Mouse (Mus musculus) thymus, adult 2 months (tissue): Measurements from ENCODE around the gene Pde10a.

ENCODE experiments used
- CTCF ChIP-seq: fragments of 200-500 bp; IDR thresholded peaks from 2 replicates; pipeline ENCODE4 v1.5.1; 2012; ENCODE audit warnings: mild to moderate bottlenecking, control low read depth, low read length, moderate library complexity, borderline replicate concordance; ENCODE audit not compliant: control insufficient read depth, poor library complexity, insufficient read depth; ENCODE audit errors: extremely low read depth
- POLR2A ChIP-seq: fragments of 200-500 bp; IDR thresholded peaks from 2 replicates; pipeline ENCODE4 v1.6.1; 2012; ENCODE audit warnings: mild to moderate bottlenecking, low read length, control low read depth, moderate library complexity; ENCODE audit not compliant: control insufficient read depth, poor library complexity, insufficient read depth; ENCODE audit errors: extremely low read depth

GRCm38 (mm10) chr17:9002438-9002837 is 477.3 kb downstream of the Pde10a start:
- TF ChIP-seq POLR2A (no peak), CTCF (no peak)
